Mouse (Mus musculus): Measurements from ENCODE around the gene Rbm7. TPM values are rescaled to one million over a fixed set of nuclear protein-coding genes. Genes with fewer than 3 reads are reported as not detected.
"Not testable (repeated sequence)": the region's sequence is repeated elsewhere in the genome, so short reads cannot be mapped to it uniquely, and the experiment has no call there.

Rbm7 gene
- polyA plus RNA-seq, 1 experiment from 2014 or later: 111 TPM

- Histone ChIP-seq H3K36me3 (ENCODE audit: control insufficient read depth, insufficient read depth, low read length) (no peaks in the 10 kb centered on the region), H3K27me3 (replicated peaks; ENCODE audit: control insufficient read depth, insufficient read depth, low read length) (no peaks in the 10 kb centered on the region), H3K4me2 (ENCODE audit: low read length) (no peak overlapping the region), H3K4me3 (ENCODE audit: low read depth, low read length) (no peak overlapping the region), H3K9ac (ENCODE audit: low read length) (no peak overlapping the region), H3K27ac (ENCODE audit: low read depth, low read length) (no peak overlapping the region), H3K4me1 (ENCODE audit: control insufficient read depth, insufficient read depth, low read length) (no peaks in the 10 kb centered on the region), H3K9me3 (replicated peaks; ENCODE audit: control insufficient read depth, low read length) (no peaks in the 10 kb centered on the region)
- no peak for DNase-seq (ENCODE audit: low spot score)
- ATAC-seq: no peak
- WGBS: 22% methylated on average over 1 of the region's 1 CpGs
These were observed 30.5 kb upstream of the Rbm7 start for GRCm38 (mm10) chr9:48525566-48525965.

- not testable (repeated sequence) for H3K4me2 ChIP-seq (ENCODE audit: low read length); H3K9me3 ChIP-seq (replicated peaks; ENCODE audit: control insufficient read depth, low read length); H3K9ac ChIP-seq (ENCODE audit: low read length); DNase-seq (ENCODE audit: low spot score); ATAC-seq; H3K4me1 ChIP-seq (ENCODE audit: control insufficient read depth, insufficient read depth, low read length); H3K4me3 ChIP-seq (ENCODE audit: low read depth, low read length); H3K27me3 ChIP-seq (replicated peaks; ENCODE audit: control insufficient read depth, insufficient read depth, low read length); H3K27ac ChIP-seq (ENCODE audit: low read depth, low read length); H3K36me3 ChIP-seq (ENCODE audit: control insufficient read depth, insufficient read depth, low read length)
- WGBS: no CpG with 5 or more reads among the region's 7 CpGs
These were observed 25.3 kb upstream of the Rbm7 start for GRCm38 (mm10) chr9:48520405-48520804.

GRCm38 (mm10) chr9:48517372-48518130 lies 22.5 kb upstream of the Rbm7 start:
- DNase-seq (ENCODE audit: low spot score) (peak; percentile 86), ATAC-seq (peak; percentile 84)
- no peaks in the 10 kb centered on the region for H3K36me3 ChIP-seq (ENCODE audit: control insufficient read depth, insufficient read depth, low read length)
- H3K4me1 ChIP-seq (ENCODE audit: control insufficient read depth, insufficient read depth, low read length): peaks cover 6% of the 10 kb centered on the region
- H3K9me3 ChIP-seq (replicated peaks; ENCODE audit: control insufficient read depth, low read length): no peaks in the 10 kb centered on the region
- H3K4me3 ChIP-seq (ENCODE audit: low read depth, low read length): peak overlapping the region; percentile 3; the same call in 1 of the 2 replicates
- 16% methylated on average over 19 of the region's 19 CpGs for WGBS
- H3K27ac ChIP-seq (ENCODE audit: low read depth, low read length): peak overlapping the region; percentile 82
- peak overlapping the region; percentile 30; the same call in 1 of the 2 replicates for H3K9ac ChIP-seq (ENCODE audit: low read length)
- H3K27me3 ChIP-seq (replicated peaks; ENCODE audit: control insufficient read depth, insufficient read depth, low read length): no peaks in the 10 kb centered on the region
- peak overlapping the region; percentile 37 for H3K4me2 ChIP-seq (ENCODE audit: low read length)

GRCm38 (mm10) chr9:48516615-48517371 lies 21.7 kb upstream of the Rbm7 start:
- H3K4me2 ChIP-seq (ENCODE audit: low read length): peak overlapping the region; percentile 37
- DNase-seq (ENCODE audit: low spot score): peak; percentile 90
- H3K4me3 ChIP-seq (ENCODE audit: low read depth, low read length): peak overlapping the region; percentile 3; the same call in 1 of the 2 replicates
- 11% methylated on average over 11 of the region's 11 CpGs for WGBS
- H3K27me3 ChIP-seq (replicated peaks; ENCODE audit: control insufficient read depth, insufficient read depth, low read length): no peaks in the 10 kb centered on the region
- H3K36me3 ChIP-seq (ENCODE audit: control insufficient read depth, insufficient read depth, low read length): no peaks in the 10 kb centered on the region
- H3K27ac ChIP-seq (ENCODE audit: low read depth, low read length): peak overlapping the region; percentile 82
- peak; percentile 93 for ATAC-seq
- H3K4me1 ChIP-seq (ENCODE audit: control insufficient read depth, insufficient read depth, low read length): peaks cover 6% of the 10 kb centered on the region
- peak overlapping the region; percentile 30; the same call in 1 of the 2 replicates for H3K9ac ChIP-seq (ENCODE audit: low read length)
- no peaks in the 10 kb centered on the region for H3K9me3 ChIP-seq (replicated peaks; ENCODE audit: control insufficient read depth, low read length)

GRCm38 (mm10) chr9:48515332-48515731 lies 20.2 kb upstream of the Rbm7 start:
- ATAC-seq (no peak), DNase-seq (ENCODE audit: low spot score) (peak; percentile 24)
- no peak overlapping the region for H3K4me3 ChIP-seq (ENCODE audit: low read depth, low read length)
- no peaks in the 10 kb centered on the region for H3K9me3 ChIP-seq (replicated peaks; ENCODE audit: control insufficient read depth, low read length)
- peaks cover 6% of the 10 kb centered on the region for H3K4me1 ChIP-seq (ENCODE audit: control insufficient read depth, insufficient read depth, low read length)
- no peaks in the 10 kb centered on the region for H3K36me3 ChIP-seq (ENCODE audit: control insufficient read depth, insufficient read depth, low read length)
- H3K27ac ChIP-seq (ENCODE audit: low read depth, low read length): no peak overlapping the region
- 63% methylated on average over 1 of the region's 1 CpGs for WGBS
- H3K4me2 ChIP-seq (ENCODE audit: low read length): no peak overlapping the region
- H3K27me3 ChIP-seq (replicated peaks; ENCODE audit: control insufficient read depth, insufficient read depth, low read length): no peaks in the 10 kb centered on the region
- H3K9ac ChIP-seq (ENCODE audit: low read length): no peak overlapping the region

GRCm38 (mm10) chr9:48510134-48510533 lies 15.0 kb upstream of the Rbm7 start:
- no peak for DNase-seq (ENCODE audit: low spot score)
- no peaks in the 10 kb centered on the region for H3K9me3 ChIP-seq (replicated peaks; ENCODE audit: control insufficient read depth, low read length)
- no peak overlapping the region for H3K4me2 ChIP-seq (ENCODE audit: low read length)
- no peaks in the 10 kb centered on the region for H3K36me3 ChIP-seq (ENCODE audit: control insufficient read depth, insufficient read depth, low read length)
- WGBS: 85% methylated on average over 5 of the region's 5 CpGs
- no peak overlapping the region for H3K27ac ChIP-seq (ENCODE audit: low read depth, low read length)
- H3K4me3 ChIP-seq (ENCODE audit: low read depth, low read length): no peak overlapping the region
- no peaks in the 10 kb centered on the region for H3K4me1 ChIP-seq (ENCODE audit: control insufficient read depth, insufficient read depth, low read length)
- no peak for ATAC-seq
- no peaks in the 10 kb centered on the region for H3K27me3 ChIP-seq (replicated peaks; ENCODE audit: control insufficient read depth, insufficient read depth, low read length)
- no peak overlapping the region for H3K9ac ChIP-seq (ENCODE audit: low read length)

- H3K4me2 ChIP-seq (ENCODE audit: low read length): no peak overlapping the region
- no peak for ATAC-seq
These were observed 9.8 kb upstream of the Rbm7 start for GRCm38 (mm10) chr9:48504741-48505365.

GRCm38 (mm10) chr9:48503001-48503400 lies 7.9 kb upstream of the Rbm7 start:
- no peaks in the 10 kb centered on the region for H3K9me3 ChIP-seq (replicated peaks; ENCODE audit: control insufficient read depth, low read length)
- WGBS: 72% methylated on average over 2 of the region's 2 CpGs
- no peak overlapping the region for H3K27ac ChIP-seq (ENCODE audit: low read depth, low read length)
- ATAC-seq (no peak), DNase-seq (ENCODE audit: low spot score) (no peak)
- H3K4me1 ChIP-seq (ENCODE audit: control insufficient read depth, insufficient read depth, low read length): no peaks in the 10 kb centered on the region
- H3K9ac ChIP-seq (ENCODE audit: low read length): no peak overlapping the region
- no peak overlapping the region for H3K4me3 ChIP-seq (ENCODE audit: low read depth, low read length)
- H3K36me3 ChIP-seq (ENCODE audit: control insufficient read depth, insufficient read depth, low read length): no peaks in the 10 kb centered on the region
- no peak overlapping the region for H3K4me2 ChIP-seq (ENCODE audit: low read length)
- H3K27me3 ChIP-seq (replicated peaks; ENCODE audit: control insufficient read depth, insufficient read depth, low read length): no peaks in the 10 kb centered on the region

More at GRCm38 (mm10) chr9:48504741-48505365, 9.8 kb upstream of the Rbm7 start:
- H3K9me3 ChIP-seq (replicated peaks; ENCODE audit: control insufficient read depth, low read length): no peaks in the 10 kb centered on the region
- no peaks in the 10 kb centered on the region for H3K4me1 ChIP-seq (ENCODE audit: control insufficient read depth, insufficient read depth, low read length)
- H3K27me3 ChIP-seq (replicated peaks; ENCODE audit: control insufficient read depth, insufficient read depth, low read length): no peaks in the 10 kb centered on the region
- no peaks in the 10 kb centered on the region for H3K36me3 ChIP-seq (ENCODE audit: control insufficient read depth, insufficient read depth, low read length)
- H3K27ac ChIP-seq (ENCODE audit: low read depth, low read length): no peak overlapping the region; the same call in 1 of the 2 replicates
- H3K4me3 ChIP-seq (ENCODE audit: low read depth, low read length): no peak overlapping the region
- H3K9ac ChIP-seq (ENCODE audit: low read length): no peak overlapping the region
- WGBS: 74% methylated on average over 8 of the region's 8 CpGs
- peak; percentile 42 for DNase-seq (ENCODE audit: low spot score)

Measured in forebrain, embryonic 14.5 days (tissue).